Mouse (Mus musculus): Measurements from ENCODE around the gene Triml2. TPM values are rescaled to one million over a fixed set of nuclear protein-coding genes. Genes with fewer than 3 reads are reported as not detected.

The Triml2 gene
- polyA plus RNA-seq (2015; fragmentation: Nextera tagmentation; extraction: Ambion mirVana): not detected in 2 replicates

DNA sequence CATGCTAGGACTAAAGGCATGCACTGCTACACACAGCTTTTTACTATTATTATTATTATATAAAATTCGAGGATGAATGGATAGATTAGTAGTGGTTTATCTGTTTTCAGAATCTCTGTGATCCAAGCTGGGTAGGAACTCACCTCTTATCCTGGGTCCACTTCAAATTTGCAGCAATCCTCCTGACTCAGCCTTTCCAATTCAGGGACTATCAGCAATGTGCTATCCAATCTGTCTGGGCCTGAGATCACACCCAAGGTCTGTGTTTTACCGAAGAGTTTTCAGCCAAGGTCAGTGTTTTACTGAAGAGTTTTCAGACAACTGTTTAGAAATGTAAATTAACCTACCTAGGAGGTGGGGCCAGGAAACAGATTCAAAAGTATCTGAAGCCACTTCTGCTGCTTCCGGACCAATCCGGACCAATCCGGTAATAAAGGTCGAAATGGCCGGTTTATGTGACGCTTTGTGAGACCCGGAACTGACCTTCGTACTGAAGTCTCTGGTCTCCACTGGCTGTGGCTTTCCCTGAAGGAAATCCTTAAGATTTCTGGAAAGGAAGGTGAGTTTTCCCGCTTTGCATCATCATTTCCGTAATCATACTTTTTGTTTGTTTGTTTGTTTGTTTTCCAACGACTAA, at the start of gene Triml2:
Gene Triml2 (plus strand): TSS at position 488 of the 637 bp plus-strand sequence.
- no peak for ATAC-seq
- H3K4me1 ChIP-seq (ENCODE audit: control insufficient read depth, insufficient read depth, low read length): no peaks in the 10 kb centered on the region
- H3K27ac ChIP-seq (ENCODE audit: low read length): no peak within 1 kb of the TSS
- H3K9me3 ChIP-seq (replicated peaks; ENCODE audit: control insufficient read depth, low read length, poor library complexity, severe bottlenecking): peaks cover 4% of the 10 kb centered on the region; the same call in 1 of the 2 replicates
- 96% methylated on average over 13 of the region's 13 CpGs for WGBS
- no peak within 1 kb of the TSS for H3K9ac ChIP-seq (ENCODE audit: low read depth, low read length)
- no peak within 1 kb of the TSS for H3K4me3 ChIP-seq (ENCODE audit: low read depth, low read length)
- H3K4me2 ChIP-seq (ENCODE audit: low read length): no peak within 1 kb of the TSS
- H3K27me3 ChIP-seq (ENCODE audit: control insufficient read depth, insufficient read depth, low read depth, low read length): no peaks in the 10 kb centered on the region
- H3K36me3 ChIP-seq (ENCODE audit: control insufficient read depth, insufficient read depth, low read length): no peaks in the 10 kb centered on the region

DNA sequence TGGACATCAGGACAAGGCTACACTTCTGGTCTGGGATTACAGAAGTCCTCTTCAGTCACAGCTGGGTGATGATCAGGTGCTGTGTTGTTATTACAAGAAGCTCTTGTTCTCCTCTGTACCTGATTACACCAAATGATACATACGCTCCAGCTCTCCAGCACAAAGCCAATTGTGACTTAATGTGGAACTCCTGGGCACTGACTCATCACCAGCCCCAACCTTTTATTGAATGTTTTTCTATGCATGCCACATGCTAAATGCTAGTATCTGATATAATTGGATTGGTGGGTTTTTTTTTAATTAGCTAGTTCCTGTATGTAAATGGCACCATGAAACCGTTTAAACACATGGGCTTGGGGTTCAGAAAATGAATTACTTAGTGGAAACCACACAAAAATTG, 39.0 kb upstream of the Triml2 start, which contains the start of gene Triml1:
Gene Triml1 (minus strand): TSS at position 101 of the 400 bp plus-strand sequence.
- Histone ChIP-seq H3K9ac (ENCODE audit: low read depth, low read length) (no peak within 1 kb of the TSS), H3K27me3 (ENCODE audit: control insufficient read depth, insufficient read depth, low read depth, low read length) (no peaks in the 10 kb centered on the region), H3K4me3 (ENCODE audit: low read depth, low read length) (no peak within 1 kb of the TSS), H3K36me3 (ENCODE audit: control insufficient read depth, insufficient read depth, low read length) (no peaks in the 10 kb centered on the region), H3K9me3 (replicated peaks; ENCODE audit: control insufficient read depth, low read length, poor library complexity, severe bottlenecking) (no peaks in the 10 kb centered on the region), H3K27ac (ENCODE audit: low read length) (no peak within 1 kb of the TSS), H3K4me1 (ENCODE audit: control insufficient read depth, insufficient read depth, low read length) (no peaks in the 10 kb centered on the region), H3K4me2 (ENCODE audit: low read length) (no peak within 1 kb of the TSS)
- WGBS: 87% methylated on average over 2 of the region's 2 CpGs
- ATAC-seq: no peak

DNA sequence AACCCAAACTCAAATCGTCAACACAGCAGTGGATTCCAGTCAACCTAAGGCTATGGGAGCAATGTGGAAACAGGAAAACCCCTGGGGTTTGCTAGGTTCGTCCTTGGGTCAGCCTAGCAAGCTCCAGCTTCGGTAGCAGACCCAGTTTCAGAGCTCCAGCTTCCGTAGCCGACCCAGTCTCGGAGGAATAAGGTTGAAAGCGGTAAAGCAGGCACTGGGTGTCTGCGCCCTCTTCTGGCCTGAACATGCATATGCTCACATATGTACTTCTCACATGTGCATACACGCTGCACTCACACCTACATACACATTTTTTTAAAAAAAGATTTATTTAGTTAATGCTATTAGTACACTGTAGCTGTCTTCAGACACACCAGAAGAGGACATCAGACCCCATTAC, 31.0 kb upstream of the Triml2 start:
- Histone ChIP-seq H3K4me2 (ENCODE audit: low read length) (no peak overlapping the region), H3K4me3 (ENCODE audit: low read depth, low read length) (no peak overlapping the region), H3K9ac (ENCODE audit: low read depth, low read length) (no peak overlapping the region), H3K4me1 (ENCODE audit: control insufficient read depth, insufficient read depth, low read length) (no peaks in the 10 kb centered on the region), H3K27me3 (ENCODE audit: control insufficient read depth, insufficient read depth, low read depth, low read length) (no peaks in the 10 kb centered on the region), H3K27ac (ENCODE audit: low read length) (no peak overlapping the region), H3K36me3 (ENCODE audit: control insufficient read depth, insufficient read depth, low read length) (no peaks in the 10 kb centered on the region), H3K9me3 (replicated peaks; ENCODE audit: control insufficient read depth, low read length, poor library complexity, severe bottlenecking) (no peaks in the 10 kb centered on the region; the same call in 1 of the 2 replicates)
- 83% methylated on average over 9 of the region's 9 CpGs for WGBS
- no peak for ATAC-seq

DNA sequence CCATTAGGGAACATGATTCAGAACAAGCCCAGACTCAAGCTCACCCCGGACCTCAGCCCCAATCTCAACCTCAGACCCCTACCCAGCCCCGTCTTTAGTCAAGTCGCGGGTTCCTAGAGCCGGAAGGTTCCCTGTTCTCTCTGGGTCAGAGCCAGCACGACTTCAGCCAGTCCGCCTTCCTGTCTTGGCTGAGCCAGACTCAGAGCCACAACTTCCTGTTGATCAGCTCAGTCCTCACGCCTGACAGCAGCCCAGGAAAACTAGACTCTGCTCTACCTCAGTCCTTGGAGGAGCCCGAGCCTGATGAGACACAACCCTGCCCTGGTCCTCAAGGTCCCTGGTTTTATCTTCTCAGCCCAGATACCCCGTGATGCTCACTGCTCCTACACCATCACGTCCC, 17.1 kb upstream of the Triml2 start:
- Histone ChIP-seq H3K4me2 (ENCODE audit: low read length) (no peak overlapping the region), H3K4me1 (ENCODE audit: control insufficient read depth, insufficient read depth, low read length) (no peaks in the 10 kb centered on the region), H3K9me3 (replicated peaks; ENCODE audit: control insufficient read depth, low read length, poor library complexity, severe bottlenecking) (no peaks in the 10 kb centered on the region), H3K27ac (ENCODE audit: low read length) (no peak overlapping the region), H3K4me3 (ENCODE audit: low read depth, low read length) (no peak overlapping the region), H3K36me3 (ENCODE audit: control insufficient read depth, insufficient read depth, low read length) (no peaks in the 10 kb centered on the region), H3K27me3 (ENCODE audit: control insufficient read depth, insufficient read depth, low read depth, low read length) (no peaks in the 10 kb centered on the region), H3K9ac (ENCODE audit: low read depth, low read length) (no peak overlapping the region)
- no peak for ATAC-seq
- WGBS: 90% methylated on average over 11 of the region's 11 CpGs

DNA sequence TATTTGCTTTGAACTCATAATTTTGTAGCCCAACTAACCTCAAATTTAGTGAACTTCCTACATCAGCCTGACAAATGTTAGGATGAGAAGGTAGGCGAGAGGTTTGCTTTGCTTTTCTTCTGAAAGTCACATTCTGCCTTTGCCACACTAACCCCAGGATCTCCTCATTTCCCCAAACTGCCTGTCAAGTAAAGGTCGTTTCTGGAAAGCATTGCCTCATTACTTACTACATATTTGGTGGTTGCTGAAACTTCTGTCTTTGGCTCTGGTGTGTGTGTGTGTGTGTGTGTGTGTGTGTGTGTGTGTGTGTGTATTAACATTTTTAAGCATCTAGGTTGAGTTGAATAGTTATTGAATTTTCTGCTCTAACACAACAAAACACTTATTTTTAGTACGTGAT, 15.9 kb upstream of the Triml2 start:
- 83% methylated on average over 3 of the region's 3 CpGs for WGBS
- no peak overlapping the region for H3K4me3 ChIP-seq (ENCODE audit: low read depth, low read length)
- ATAC-seq: no peak

DNA sequence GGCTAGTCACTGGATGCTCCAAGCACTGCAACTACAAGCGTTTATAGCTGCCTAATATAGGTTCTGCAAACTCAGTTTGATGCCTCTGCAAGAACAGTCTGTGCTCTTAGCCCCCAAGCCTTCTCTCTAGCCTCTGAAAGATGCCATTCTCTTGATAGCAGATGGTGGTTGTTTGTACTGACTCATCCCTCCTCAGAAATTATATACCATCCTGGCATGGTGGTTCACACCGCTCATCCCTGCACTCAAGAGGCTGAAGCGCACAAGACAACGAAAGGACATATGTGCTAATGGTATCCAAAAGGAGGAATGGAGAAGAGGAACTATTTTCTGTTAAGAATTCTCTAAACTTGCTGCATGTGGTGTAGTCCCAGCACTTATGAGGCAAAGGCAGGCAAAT, 12.3 kb upstream of the Triml2 start:
- H3K4me2 ChIP-seq (ENCODE audit: low read length): no peak overlapping the region
- no peaks in the 10 kb centered on the region for H3K36me3 ChIP-seq (ENCODE audit: control insufficient read depth, insufficient read depth, low read length)
- no peaks in the 10 kb centered on the region for H3K27me3 ChIP-seq (ENCODE audit: control insufficient read depth, insufficient read depth, low read depth, low read length)
- no peak overlapping the region for H3K4me3 ChIP-seq (ENCODE audit: low read depth, low read length)
- H3K27ac ChIP-seq (ENCODE audit: low read length): no peak overlapping the region
- WGBS: 92% methylated on average over 4 of the region's 4 CpGs
- no peak for ATAC-seq
- H3K4me1 ChIP-seq (ENCODE audit: control insufficient read depth, insufficient read depth, low read length): no peaks in the 10 kb centered on the region
- H3K9me3 ChIP-seq (replicated peaks; ENCODE audit: control insufficient read depth, low read length, poor library complexity, severe bottlenecking): peaks cover 2% of the 10 kb centered on the region; the same call in 1 of the 2 replicates
- H3K9ac ChIP-seq (ENCODE audit: low read depth, low read length): no peak overlapping the region

More for the DNA sequence above, 15.9 kb upstream of the Triml2 start:
- no peak overlapping the region for H3K4me2 ChIP-seq (ENCODE audit: low read length)
- H3K9ac ChIP-seq (ENCODE audit: low read depth, low read length): no peak overlapping the region
- H3K4me1 ChIP-seq (ENCODE audit: control insufficient read depth, insufficient read depth, low read length): no peaks in the 10 kb centered on the region
- no peaks in the 10 kb centered on the region for H3K27me3 ChIP-seq (ENCODE audit: control insufficient read depth, insufficient read depth, low read depth, low read length)
- H3K9me3 ChIP-seq (replicated peaks; ENCODE audit: control insufficient read depth, low read length, poor library complexity, severe bottlenecking): no peaks in the 10 kb centered on the region
- H3K36me3 ChIP-seq (ENCODE audit: control insufficient read depth, insufficient read depth, low read length): no peaks in the 10 kb centered on the region
- H3K27ac ChIP-seq (ENCODE audit: low read length): no peak overlapping the region

DNA sequence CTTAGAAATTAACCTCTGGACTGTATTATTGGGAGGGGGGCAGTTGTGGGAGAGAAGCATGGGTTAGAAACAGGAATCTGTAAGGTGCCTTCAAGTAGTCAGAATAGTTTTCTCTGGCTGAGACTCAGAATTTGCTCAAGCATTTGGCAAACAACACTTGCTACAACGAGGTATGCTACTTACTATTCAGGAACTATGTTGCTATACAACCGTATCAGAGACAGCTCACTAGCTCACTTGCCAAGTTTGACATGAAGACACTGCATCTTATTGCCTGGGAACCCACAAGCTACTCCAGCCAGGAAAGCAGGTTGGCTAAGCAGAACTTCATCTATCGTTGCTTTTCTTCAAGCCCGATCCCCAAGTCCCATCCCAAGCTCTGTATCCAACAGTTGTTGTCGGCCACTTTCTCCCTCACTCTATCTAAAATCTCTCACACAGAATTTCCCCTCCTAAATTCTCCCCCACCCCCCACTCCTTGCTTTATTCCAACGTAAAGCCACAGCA, 11.0 kb upstream of the Triml2 start:
- H3K4me1 ChIP-seq (ENCODE audit: control insufficient read depth, insufficient read depth, low read length): no peaks in the 10 kb centered on the region
- ATAC-seq: no peak
- H3K36me3 ChIP-seq (ENCODE audit: control insufficient read depth, insufficient read depth, low read length): no peaks in the 10 kb centered on the region
- H3K9ac ChIP-seq (ENCODE audit: low read depth, low read length): no peak overlapping the region
- H3K27me3 ChIP-seq (ENCODE audit: control insufficient read depth, insufficient read depth, low read depth, low read length): no peaks in the 10 kb centered on the region
- no peak overlapping the region for H3K4me2 ChIP-seq (ENCODE audit: low read length)
- no peak overlapping the region for H3K4me3 ChIP-seq (ENCODE audit: low read depth, low read length)
- WGBS: 92% methylated on average over 6 of the region's 6 CpGs
- H3K27ac ChIP-seq (ENCODE audit: low read length): no peak overlapping the region
- peaks cover 4% of the 10 kb centered on the region; the same call in 1 of the 2 replicates for H3K9me3 ChIP-seq (replicated peaks; ENCODE audit: control insufficient read depth, low read length, poor library complexity, severe bottlenecking)

DNA sequence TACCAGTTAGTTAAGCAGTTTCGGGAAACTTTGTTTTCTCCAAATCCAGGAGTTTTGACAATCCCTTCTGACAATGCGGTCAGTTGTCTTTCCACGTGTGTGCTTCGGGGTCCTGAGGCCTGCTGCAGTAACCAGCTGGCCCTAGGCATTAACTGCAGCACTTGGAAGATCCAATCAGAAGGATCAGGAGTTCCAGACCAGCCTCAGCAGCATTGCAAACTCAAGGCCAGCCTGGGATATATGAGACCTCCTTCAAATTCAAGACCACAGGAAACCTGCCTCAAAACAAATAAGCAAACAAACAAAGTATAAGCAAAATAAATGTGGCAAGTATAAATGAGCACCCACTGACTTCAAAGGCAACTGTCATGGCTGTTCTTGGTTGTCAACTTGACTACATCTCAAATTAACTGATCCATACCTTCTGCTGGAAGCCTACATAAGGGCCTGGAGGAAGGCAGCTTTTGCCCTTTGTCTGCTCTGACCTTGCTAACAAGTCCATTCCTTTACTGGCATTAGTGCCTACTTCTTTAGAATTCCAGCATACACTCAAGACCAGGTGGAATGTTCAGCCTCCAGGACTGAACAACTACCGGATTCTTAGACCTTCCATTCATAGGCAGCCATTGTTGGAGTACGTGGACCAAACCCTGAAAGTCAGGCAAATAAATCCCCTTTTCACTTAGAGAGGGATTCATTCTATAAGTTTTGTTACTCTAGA, 3.4 kb upstream of the Triml2 start:
- WGBS: 90% methylated on average over 6 of the region's 6 CpGs
- no peak for ATAC-seq
- no peak overlapping the region for H3K9ac ChIP-seq (ENCODE audit: low read depth, low read length)

DNA sequence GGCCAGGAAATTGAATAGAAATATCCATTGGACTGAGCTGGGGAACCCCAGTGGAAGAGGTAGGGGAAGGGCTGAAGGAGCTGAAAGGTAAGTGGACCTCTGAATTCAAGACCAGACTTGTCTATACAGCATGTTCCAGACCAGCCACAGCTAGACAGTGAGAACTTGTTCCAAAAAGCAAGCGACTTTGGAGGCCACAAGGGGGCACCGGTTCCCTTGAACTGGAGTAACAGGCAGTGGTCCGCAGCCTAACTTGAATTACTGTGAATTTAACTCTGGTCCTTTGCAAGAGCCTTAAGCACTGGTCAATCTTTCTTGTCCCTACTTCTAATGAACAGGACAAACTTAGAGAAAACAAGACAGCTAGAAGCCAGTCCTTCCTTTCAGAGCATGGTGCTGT, 2.1 kb upstream of the Triml2 start:
- ATAC-seq: no peak
- Histone ChIP-seq H3K27ac (ENCODE audit: low read length) (no peak overlapping the region), H3K4me2 (ENCODE audit: low read length) (no peak overlapping the region), H3K9me3 (replicated peaks; ENCODE audit: control insufficient read depth, low read length, poor library complexity, severe bottlenecking) (peaks cover 5% of the 10 kb centered on the region; the same call in 1 of the 2 replicates), H3K4me1 (ENCODE audit: control insufficient read depth, insufficient read depth, low read length) (no peaks in the 10 kb centered on the region), H3K36me3 (ENCODE audit: control insufficient read depth, insufficient read depth, low read length) (no peaks in the 10 kb centered on the region), H3K4me3 (ENCODE audit: low read depth, low read length) (no peak overlapping the region), H3K27me3 (ENCODE audit: control insufficient read depth, insufficient read depth, low read depth, low read length) (no peaks in the 10 kb centered on the region), H3K9ac (ENCODE audit: low read depth, low read length) (no peak overlapping the region)
- WGBS: 46% methylated on average over 3 of the region's 3 CpGs

More for the DNA sequence above, 3.4 kb upstream of the Triml2 start:
- Histone ChIP-seq H3K36me3 (ENCODE audit: control insufficient read depth, insufficient read depth, low read length) (no peaks in the 10 kb centered on the region), H3K4me1 (ENCODE audit: control insufficient read depth, insufficient read depth, low read length) (no peaks in the 10 kb centered on the region), H3K27me3 (ENCODE audit: control insufficient read depth, insufficient read depth, low read depth, low read length) (no peaks in the 10 kb centered on the region), H3K4me3 (ENCODE audit: low read depth, low read length) (no peak overlapping the region), H3K9me3 (replicated peaks; ENCODE audit: control insufficient read depth, low read length, poor library complexity, severe bottlenecking) (peaks cover 8% of the 10 kb centered on the region; the same call in 1 of the 2 replicates), H3K4me2 (ENCODE audit: low read length) (no peak overlapping the region), H3K27ac (ENCODE audit: low read length) (no peak overlapping the region)

Measured in midbrain, embryonic 16.5 days (tissue).